Mouse (Mus musculus): ENCODE results near the gene Trmt10b.

- TF ChIP-seq CTCF (IDR thresholded peaks at IDR 0.05; ENCODE audit: low read depth) (no peak), EP300 (IDR thresholded peaks at IDR 0.05; ENCODE audit: low read depth) (no peak)
Measured at GRCm38 (mm10) chr4:45253839-45254601, 42.9 kb upstream of the Trmt10b start.
